ENCODE assay signal across 14 mouse cellular contexts in genomic region chr2:156589481-156589880, GRCm38 (mm10). TPM values are rescaled to one million over a fixed set of nuclear protein-coding genes. Genes with fewer than 3 reads are reported as not detected.
DNase-seq lines count a peak whose midpoint lies in the region.
"Had no signal": no experiment of that assay in that cellular context is flagged by ENCODE, and none has a peak within 500 bp of the region (broad histone marks: within the 10 kb centered on the region; RNA-seq: fewer than 3 reads in every experiment).

No protein-coding gene starts in this region.

- intact Hi-C loops in left cerebral cortex, postnatal 4 days (cut with DNase I) = no loop called here

- peak; percentile 23 to 38 for DNase-seq in cerebellum, adult 18-20 months
- DNase-seq in cerebellum, adult 8-10 months = no peak
- DNase-seq in left cerebral cortex, postnatal 4 days = peak; percentile 14
- no peak for DNase-seq in left cerebral cortex, adult 8-10 months (ENCODE audit: low spot score in 2 of 2)
- peak; percentile 30 to 32 for DNase-seq in cerebellum, postnatal 36 days
- no peak for DNase-seq in retina, embryonic 14.5 days (ENCODE audit: low spot score)
- DNase-seq: adrenal gland, adult 2 months; adrenal gland, postnatal 14 days; B cell, adult 2 months; forebrain, postnatal 0 days; gastrocnemius, adult 2 months; gastrocnemius, postnatal 14 days; heart, adult 11 months; kidney, adult 2 months had no signal

RNA-seq across cellular contexts. Expression of gene Dlgap4, which starts 24.0 kb away (rescaled TPM):
- total RNA-seq in left cerebral cortex, postnatal 4 days (2021) = 100 to 1,000 TPM; 306 to 315 TPM
- total RNA-seq in left cerebral cortex, adult 8-10 months (2022) = 100 to 1,000 TPM; 201 to 218 (median 204) TPM

RNA-seq across cellular contexts. Expression of gene Aar2, which starts 42.1 kb away (rescaled TPM):
- 10 to 100 TPM; 28.6 to 33.2 TPM for total RNA-seq in left cerebral cortex, postnatal 4 days (2021)
- 10 to 100 TPM; 34.8 to 36.6 (median 35.9) TPM for total RNA-seq in left cerebral cortex, adult 8-10 months (2022)

Comparison
In these comparisons a context has a peak if more than half of its experiments do, and no peak if none do; other contexts are left out.
1. DNase-seq: peak in cerebellum, adult 18-20 months (2 of 2), left cerebral cortex, postnatal 4 days (single experiment) and cerebellum, postnatal 36 days (2 of 2); none in cerebellum, adult 8-10 months (single experiment), left cerebral cortex, adult 8-10 months (0 of 2) and retina, embryonic 14.5 days (single experiment).